Mouse (Mus musculus): ENCODE measurements around the gene Sox13. TPM values are rescaled to one million over a fixed set of nuclear protein-coding genes. Genes with fewer than 3 reads are reported as not detected.

Sox13 gene
- polyA plus RNA-seq, 1 experiment = 0.80 TPM

DNA sequence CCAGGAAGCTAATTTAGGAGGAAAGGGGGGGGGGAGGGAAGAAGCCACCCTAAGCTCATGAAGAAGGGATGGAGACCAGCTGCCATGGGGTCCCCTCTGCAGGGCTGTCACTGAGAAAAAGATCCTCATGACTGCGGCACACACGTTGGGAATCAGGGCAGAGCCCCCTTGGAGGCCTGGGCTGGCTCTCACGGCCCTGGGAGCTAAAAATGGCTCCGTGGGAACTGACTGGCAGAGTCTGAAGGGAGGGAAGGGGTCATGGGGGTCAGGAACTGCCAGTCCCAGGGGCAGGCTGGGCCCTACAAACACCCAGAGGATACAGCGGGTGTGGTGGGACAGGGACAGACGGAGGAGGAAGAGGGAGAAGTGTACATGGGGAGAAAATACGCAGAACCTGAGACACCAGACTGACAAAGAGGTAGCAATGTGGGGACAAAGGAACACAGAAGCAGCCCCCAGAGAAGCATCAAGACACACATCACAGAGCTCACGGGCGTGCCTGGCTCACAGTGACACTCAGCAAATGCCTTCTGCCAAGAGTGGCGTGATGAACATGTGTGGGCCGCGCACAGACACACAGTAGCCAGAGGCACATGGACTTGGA is 41.5 kb downstream of the Sox13 start:
- TF ChIP-seq E2F4 (IDR thresholded peaks at IDR 0.05; ENCODE audit: insufficient read depth) (no peak), CEBPB (IDR thresholded peaks at IDR 0.05; ENCODE audit: insufficient read depth, poor library complexity, severe bottlenecking) (no peak), POLR2AphosphoS2 (IDR thresholded peaks at IDR 0.05; ENCODE audit: insufficient read length, low read depth) (no peak), TCF12 (IDR thresholded peaks at IDR 0.05; ENCODE audit: insufficient read depth, poor library complexity, severe bottlenecking) (no peak), MAX (IDR thresholded peaks at IDR 0.05; ENCODE audit: low read depth) (no peak), USF1 (IDR thresholded peaks at IDR 0.05; ENCODE audit: low read depth) (no peak), MYOG (IDR thresholded peaks at IDR 0.05; ENCODE audit: control insufficient read depth in 1 of 3, insufficient read depth in 1 of 3, insufficient read length in 2 of 3, low read depth in 2 of 3) (no peak), TCF3 (IDR thresholded peaks at IDR 0.05; ENCODE audit: insufficient read length, low read depth) (no peak), POLR2A (IDR thresholded peaks at IDR 0.05; ENCODE audit: insufficient read length, low read depth) (no peak), MYOD1 (IDR thresholded peaks at IDR 0.05; ENCODE audit: control insufficient read depth in 1 of 3, insufficient read length in 2 of 3, low read depth in 2 of 3) (no peak), REST (IDR thresholded peaks at IDR 0.05; ENCODE audit: insufficient read depth, insufficient read length) (no peak), SRF (IDR thresholded peaks at IDR 0.05; ENCODE audit: control insufficient read depth, insufficient read length, low read depth) (no peak)
- Histone ChIP-seq H3K79me2 (ENCODE audit: control insufficient read depth, insufficient read depth) (no peaks in the 10 kb centered on the region), H3K4me2 (ENCODE audit: low read depth) (no peak overlapping the region), H3K36me3 (ENCODE audit: control insufficient read depth, insufficient read depth) (no peaks in the 10 kb centered on the region), H3ac (ENCODE audit: control insufficient read depth, insufficient read length) (no peak overlapping the region), H3K4me3 (no peak overlapping the region), H3K27me3 (ENCODE audit: control insufficient read depth, insufficient read depth, insufficient read length) (peaks cover 10% of the 10 kb centered on the region)

DNA sequence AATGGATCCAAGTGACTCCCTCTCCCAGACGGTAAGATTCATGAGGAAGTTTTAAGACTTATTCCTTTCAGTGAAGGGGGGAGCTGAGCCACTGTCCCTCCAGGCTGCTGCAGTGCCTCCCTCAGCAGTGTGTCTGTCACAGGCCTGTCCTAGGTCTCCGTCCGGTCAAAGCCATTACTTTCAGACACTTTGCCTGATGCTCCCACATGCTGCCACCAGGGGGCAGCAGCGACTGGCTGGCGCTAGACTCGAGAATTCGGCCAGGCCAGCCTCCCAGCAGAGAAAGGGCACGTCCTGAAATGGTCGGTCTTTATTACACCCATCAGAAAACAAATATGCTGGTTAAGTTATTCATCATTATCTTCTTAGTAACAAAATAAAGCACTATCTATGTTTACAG is 42.2 kb downstream of the Sox13 start:
- H3ac ChIP-seq (ENCODE audit: control insufficient read depth, insufficient read length) = no peak overlapping the region
- H3K4me2 ChIP-seq (ENCODE audit: low read depth) = no peak overlapping the region
- H3K27me3 ChIP-seq (ENCODE audit: control insufficient read depth, insufficient read depth, insufficient read length) = peaks cover 16% of the 10 kb centered on the region
- no peak for TF ChIP-seq CEBPB (IDR thresholded peaks at IDR 0.05; ENCODE audit: insufficient read depth, poor library complexity, severe bottlenecking)
- no peak for TF ChIP-seq TCF12 (IDR thresholded peaks at IDR 0.05; ENCODE audit: insufficient read depth, poor library complexity, severe bottlenecking)
- TF ChIP-seq MAX (IDR thresholded peaks at IDR 0.05; ENCODE audit: low read depth) = no peak
- no peak for TF ChIP-seq MYOG (IDR thresholded peaks at IDR 0.05; ENCODE audit: control insufficient read depth in 1 of 3, insufficient read depth in 1 of 3, insufficient read length in 2 of 3, low read depth in 2 of 3)
- no peak for TF ChIP-seq POLR2A (IDR thresholded peaks at IDR 0.05; ENCODE audit: insufficient read length, low read depth)
- TF ChIP-seq POLR2AphosphoS2 (IDR thresholded peaks at IDR 0.05; ENCODE audit: insufficient read length, low read depth) = no peak
- TF ChIP-seq TCF3 (IDR thresholded peaks at IDR 0.05; ENCODE audit: insufficient read length, low read depth) = no peak
- TF ChIP-seq REST (IDR thresholded peaks at IDR 0.05; ENCODE audit: insufficient read depth, insufficient read length) = no peak
- TF ChIP-seq SRF (IDR thresholded peaks at IDR 0.05; ENCODE audit: control insufficient read depth, insufficient read length, low read depth) = no peak
- TF ChIP-seq USF1 (IDR thresholded peaks at IDR 0.05; ENCODE audit: low read depth) = no peak
- no peak for TF ChIP-seq E2F4 (IDR thresholded peaks at IDR 0.05; ENCODE audit: insufficient read depth)
- TF ChIP-seq MYOD1 (IDR thresholded peaks at IDR 0.05; ENCODE audit: control insufficient read depth in 1 of 3, insufficient read length in 2 of 3, low read depth in 2 of 3) = no peak
- H3K36me3 ChIP-seq (ENCODE audit: control insufficient read depth, insufficient read depth) = no peaks in the 10 kb centered on the region
- H3K79me2 ChIP-seq (ENCODE audit: control insufficient read depth, insufficient read depth) = no peaks in the 10 kb centered on the region
- no peak overlapping the region for H3K4me3 ChIP-seq

DNA sequence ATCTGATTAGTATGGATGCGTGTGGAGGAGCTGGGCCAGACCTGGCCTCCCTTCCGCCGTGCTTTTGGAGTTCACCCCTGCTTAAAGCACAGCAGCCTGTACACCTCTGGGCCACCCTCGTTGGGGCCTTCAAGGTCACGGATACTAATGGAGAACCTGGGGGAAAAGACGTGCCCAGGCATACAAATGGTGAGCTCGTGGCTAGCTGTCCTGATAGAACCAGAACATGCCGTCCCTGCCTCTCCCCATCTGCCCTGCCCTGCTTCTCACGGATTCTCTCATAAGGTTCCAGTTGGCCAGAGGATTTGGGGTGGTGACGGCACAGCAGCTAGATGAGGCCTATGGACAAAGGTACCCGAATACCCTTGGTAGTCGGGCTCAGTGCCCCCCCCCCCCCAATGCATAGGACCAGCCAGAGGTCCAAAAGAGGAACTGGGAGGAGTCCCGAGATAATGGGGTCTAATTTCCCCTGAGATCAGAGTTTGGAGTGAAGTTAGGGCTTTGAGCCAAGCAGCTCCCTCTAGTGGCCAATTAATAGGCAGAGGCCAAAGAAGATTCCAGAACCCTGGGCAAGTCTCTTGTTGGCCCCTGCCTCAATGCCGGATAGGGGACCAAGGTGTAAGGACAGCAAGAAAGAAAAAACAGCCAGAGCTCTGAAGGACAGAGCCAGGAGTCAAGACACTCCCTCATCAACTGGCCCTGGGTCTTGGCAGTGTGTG is 43.7 kb downstream of the Sox13 start:
- Histone ChIP-seq H3K4me3 (no peak overlapping the region), H3K36me3 (ENCODE audit: control insufficient read depth, insufficient read depth) (no peaks in the 10 kb centered on the region), H3K79me2 (ENCODE audit: control insufficient read depth, insufficient read depth) (no peaks in the 10 kb centered on the region), H3ac (ENCODE audit: control insufficient read depth, insufficient read length) (no peak overlapping the region), H3K4me2 (ENCODE audit: low read depth) (no peak overlapping the region), H3K27me3 (ENCODE audit: control insufficient read depth, insufficient read depth, insufficient read length) (peaks cover 31% of the 10 kb centered on the region)
- TF ChIP-seq USF1 (IDR thresholded peaks at IDR 0.05; ENCODE audit: low read depth) = no peak
- no peak for TF ChIP-seq MYOD1 (IDR thresholded peaks at IDR 0.05; ENCODE audit: control insufficient read depth in 1 of 3, insufficient read length in 2 of 3, low read depth in 2 of 3)
- no peak for TF ChIP-seq POLR2A (IDR thresholded peaks at IDR 0.05; ENCODE audit: insufficient read length, low read depth)
- TF ChIP-seq TCF3 (IDR thresholded peaks at IDR 0.05; ENCODE audit: insufficient read length, low read depth) = no peak
- no peak for TF ChIP-seq TCF12 (IDR thresholded peaks at IDR 0.05; ENCODE audit: insufficient read depth, poor library complexity, severe bottlenecking)
- TF ChIP-seq CEBPB (IDR thresholded peaks at IDR 0.05; ENCODE audit: insufficient read depth, poor library complexity, severe bottlenecking) = no peak
- no peak for TF ChIP-seq REST (IDR thresholded peaks at IDR 0.05; ENCODE audit: insufficient read depth, insufficient read length)

DNA sequence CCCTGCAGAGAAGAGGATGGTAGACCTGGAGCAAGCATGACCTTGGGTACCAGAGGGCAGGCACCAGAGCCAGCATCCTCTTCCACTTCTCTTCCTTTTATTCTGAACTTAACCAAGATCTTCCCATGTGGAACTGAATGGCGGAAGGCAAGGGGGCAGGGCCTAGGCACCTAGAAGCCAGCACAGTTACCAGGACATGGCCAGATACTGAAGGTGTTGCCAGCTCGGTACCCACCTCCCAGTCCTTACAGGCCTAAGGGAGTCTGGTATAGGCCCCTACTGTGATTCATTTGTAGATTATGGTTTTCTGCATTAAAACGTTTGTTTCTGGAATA is 44.2 kb downstream of the Sox13 start:
- Histone ChIP-seq H3K79me2 (ENCODE audit: control insufficient read depth, insufficient read depth) (no peaks in the 10 kb centered on the region), H3K27me3 (ENCODE audit: control insufficient read depth, insufficient read depth, insufficient read length) (peaks cover 32% of the 10 kb centered on the region), H3K36me3 (ENCODE audit: control insufficient read depth, insufficient read depth) (no peaks in the 10 kb centered on the region), H3K4me3 (no peak overlapping the region), H3ac (ENCODE audit: control insufficient read depth, insufficient read length) (no peak overlapping the region), H3K4me2 (ENCODE audit: low read depth) (no peak overlapping the region)
- TF ChIP-seq TCF12 (IDR thresholded peaks at IDR 0.05; ENCODE audit: insufficient read depth, poor library complexity, severe bottlenecking) = no peak
- TF ChIP-seq REST (IDR thresholded peaks at IDR 0.05; ENCODE audit: insufficient read depth, insufficient read length) = no peak
- TF ChIP-seq MYOD1 (IDR thresholded peaks at IDR 0.05; ENCODE audit: control insufficient read depth in 1 of 3, insufficient read length in 2 of 3, low read depth in 2 of 3) = no peak
- no peak for TF ChIP-seq TCF3 (IDR thresholded peaks at IDR 0.05; ENCODE audit: insufficient read length, low read depth)
- no peak for TF ChIP-seq CEBPB (IDR thresholded peaks at IDR 0.05; ENCODE audit: insufficient read depth, poor library complexity, severe bottlenecking)
- TF ChIP-seq MAX (IDR thresholded peaks at IDR 0.05; ENCODE audit: low read depth) = no peak
